Mouse (Mus musculus): ENCODE data around the gene Ptprd.

The Ptprd gene

GRCm38 (mm10) chr4:76319874-76320273, 1891.9 kb downstream of the Ptprd start:
- DNase-seq (ENCODE audit: low read depth, low spot score): no peak

- DNase-seq (ENCODE audit: low read depth, low spot score): no peak
Observed at GRCm38 (mm10) chr4:76315977-76316376, 1895.8 kb downstream of the Ptprd start.

GRCm38 (mm10) chr4:76313749-76314148, 1898.0 kb downstream of the Ptprd start:
- DNase-seq (ENCODE audit: low read depth, low spot score): no peak

- peak; percentile 53 for DNase-seq (ENCODE audit: low read depth, low spot score)
Observed at GRCm38 (mm10) chr4:76312593-76312992, 1899.2 kb downstream of the Ptprd start.

GRCm38 (mm10) chr4:76305987-76306386, 1905.8 kb downstream of the Ptprd start:
- DNase-seq (ENCODE audit: low read depth, low spot score): no peak

- DNase-seq (ENCODE audit: low read depth, low spot score): no peak
Observed at GRCm38 (mm10) chr4:76297375-76297774, 1914.4 kb downstream of the Ptprd start.

GRCm38 (mm10) chr4:76292733-76293357, 1918.9 kb downstream of the Ptprd start:
- DNase-seq (ENCODE audit: low read depth, low spot score): no peak

GRCm38 (mm10) chr4:76290484-76290818, 1921.3 kb downstream of the Ptprd start:
- no peak for DNase-seq (ENCODE audit: low read depth, low spot score)

- no peak for DNase-seq (ENCODE audit: low read depth, low spot score)
Observed at GRCm38 (mm10) chr4:76289612-76290483, 1921.9 kb downstream of the Ptprd start.

GRCm38 (mm10) chr4:76286016-76286415, 1925.7 kb downstream of the Ptprd start:
- no peak for DNase-seq (ENCODE audit: low read depth, low spot score)

GRCm38 (mm10) chr4:76282886-76283285, 1928.9 kb downstream of the Ptprd start:
- DNase-seq (ENCODE audit: low read depth, low spot score): no peak

GRCm38 (mm10) chr4:76262727-76263126, 1949.0 kb downstream of the Ptprd start:
- no peak for DNase-seq (ENCODE audit: low read depth, low spot score)

- DNase-seq (ENCODE audit: low read depth, low spot score): no peak
Observed at GRCm38 (mm10) chr4:76260686-76261085, 1951.1 kb downstream of the Ptprd start.

- no peak for DNase-seq (ENCODE audit: low read depth, low spot score)
Observed at GRCm38 (mm10) chr4:76260286-76260685, 1951.5 kb downstream of the Ptprd start.

- DNase-seq (ENCODE audit: low read depth, low spot score): no peak
Observed at GRCm38 (mm10) chr4:76259636-76260035, 1952.1 kb downstream of the Ptprd start.

- DNase-seq (ENCODE audit: low read depth, low spot score): no peak
Observed at GRCm38 (mm10) chr4:76244371-76244770, 1967.4 kb downstream of the Ptprd start.

- DNase-seq (ENCODE audit: low read depth, low spot score): no peak
Observed at GRCm38 (mm10) chr4:76241542-76241941, 1970.2 kb downstream of the Ptprd start.

GRCm38 (mm10) chr4:76241140-76241539, 1970.6 kb downstream of the Ptprd start:
- no peak for DNase-seq (ENCODE audit: low read depth, low spot score)

GRCm38 (mm10) chr4:76239063-76239462, 1972.7 kb downstream of the Ptprd start:
- no peak for DNase-seq (ENCODE audit: low read depth, low spot score)

GRCm38 (mm10) chr4:76238577-76238976, 1973.2 kb downstream of the Ptprd start:
- no peak for DNase-seq (ENCODE audit: low read depth, low spot score)

GRCm38 (mm10) chr4:76237827-76238226, 1973.9 kb downstream of the Ptprd start:
- no peak for DNase-seq (ENCODE audit: low read depth, low spot score)

- DNase-seq (ENCODE audit: low read depth, low spot score): no peak
Observed at GRCm38 (mm10) chr4:76223720-76224119, 1988.0 kb downstream of the Ptprd start.

- no peak for DNase-seq (ENCODE audit: low read depth, low spot score)
Observed at GRCm38 (mm10) chr4:76222520-76222919, 1989.2 kb downstream of the Ptprd start.
